ENCODE assay signal across 8 mouse cellular contexts in the genomic region with DNA sequence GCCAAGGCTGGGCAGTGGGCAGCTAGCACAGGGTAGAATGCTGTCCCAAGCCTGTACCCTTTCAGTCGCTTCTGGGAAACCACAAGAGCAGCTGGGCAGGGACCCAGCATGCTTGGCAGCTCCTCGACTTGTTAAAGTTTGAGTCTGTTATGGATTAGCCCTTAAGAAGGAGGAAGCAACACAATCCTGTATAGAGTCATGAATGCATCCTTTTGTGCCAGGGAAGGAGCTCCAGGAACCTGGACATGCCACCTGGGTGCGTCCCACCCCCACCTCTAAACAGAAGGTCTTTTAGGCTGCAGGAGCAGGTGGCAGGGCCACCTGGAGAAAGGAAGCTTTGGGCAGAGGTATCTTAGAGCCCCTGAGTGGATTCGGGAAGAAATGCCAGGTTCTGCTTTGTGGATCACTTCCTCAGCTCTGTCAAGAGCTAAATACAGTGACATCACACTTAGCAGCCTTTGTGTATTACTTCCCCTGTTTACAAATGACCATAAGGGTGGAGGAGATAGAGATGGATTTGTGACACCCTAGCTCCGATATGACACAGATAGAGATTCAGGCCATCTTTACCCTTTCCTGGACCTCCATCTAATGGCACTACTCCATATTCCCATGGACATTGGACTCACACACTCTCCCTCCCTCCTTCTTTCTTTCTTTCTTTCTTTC. TPM values are rescaled to one million over a fixed set of nuclear protein-coding genes. Genes with fewer than 3 reads are reported as not detected.
A peak's percentile ranks its signal among the peaks of the same experiment; 100 is the strongest.
DNase-seq lines count a peak whose midpoint lies in the region; ATAC-seq and TF ChIP-seq lines count a peak whose summit lies in the region.

No protein-coding gene starts in this region.

- no peaks in the 10 kb centered on the region for H3K27me3 ChIP-seq in cerebellum, adult 2 months (ENCODE audit: control insufficient read depth, insufficient read depth, low read length)
- no peaks in the 10 kb centered on the region for H3K27me3 ChIP-seq in forebrain, postnatal 0 days (ENCODE audit: insufficient read depth, low read length)
- H3K27me3 ChIP-seq in limb, embryonic 10.5 days (ENCODE audit: low read depth, poor library complexity, severe bottlenecking): no peaks in the 10 kb centered on the region

- TF ChIP-seq CTCF in cerebellum, adult 2 months (IDR thresholded peaks at IDR 0.05; ENCODE audit: borderline replicate concordance, insufficient read depth, low read depth, low read length): no peak
- TF ChIP-seq CTCF in forebrain, postnatal 0 days (IDR thresholded peaks at IDR 0.05; ENCODE audit: low read depth): no peak
- TF ChIP-seq CTCF in olfactory bulb, adult 2 months (IDR thresholded peaks at IDR 0.05; ENCODE audit: insufficient read depth, low read depth, low read length): no peak

- H3K4me1 ChIP-seq in cerebellum, adult 2 months (ENCODE audit: control insufficient read depth, insufficient read depth, low read length): peaks cover 62% of the 10 kb centered on the region
- peaks cover 26% of the 10 kb centered on the region for H3K4me1 ChIP-seq in forebrain, postnatal 0 days (ENCODE audit: insufficient read depth)
- peaks cover 48% of the 10 kb centered on the region for H3K4me1 ChIP-seq in limb, embryonic 10.5 days
- peaks cover 59% of the 10 kb centered on the region for H3K4me1 ChIP-seq in olfactory bulb, adult 2 months (ENCODE audit: control insufficient read depth, insufficient read depth, low read length)

- 2% methylated on average over 5 of the region's 5 CpGs for WGBS in cerebellum, adult 2 months
- WGBS in forebrain, postnatal 0 days: 59% methylated on average over 5 of the region's 5 CpGs
- 88% methylated on average over 5 of the region's 5 CpGs for WGBS in limb, embryonic 10.5 days
- 37% methylated on average over 5 of the region's 5 CpGs for WGBS in olfactory bulb, adult 2 months

- peak; percentile 50 for ATAC-seq in forebrain, postnatal 0 days

- peak; percentile 49 to 60 for DNase-seq in layer of hippocampus, postnatal 10 days (ENCODE audit: low spot score in 2 of 2)
- no peak for DNase-seq in layer of hippocampus, adult 9-11 months
- DNase-seq in cerebellum, adult 2 months: peak; percentile 56 to 78
- DNase-seq in forebrain, postnatal 0 days: peak; percentile 50
- no peak for DNase-seq in limb, embryonic 10.5 days (ENCODE audit: low spot score)
- DNase-seq in urinary bladder, postnatal 25 days (ENCODE audit: low spot score): no peak
- DNase-seq in left cerebral cortex, adult 8-10 months (ENCODE audit: low spot score in 2 of 2): no peak

- H3K4me3 ChIP-seq in cerebellum, adult 2 months (replicated peaks; ENCODE audit: insufficient read depth, low read depth, low read length): no peak overlapping the region
- H3K4me3 ChIP-seq in forebrain, postnatal 0 days (ENCODE audit: low read depth, low read length): no peak overlapping the region
- H3K4me3 ChIP-seq in limb, embryonic 10.5 days: no peak overlapping the region
- no peak overlapping the region for H3K4me3 ChIP-seq in olfactory bulb, adult 2 months (ENCODE audit: insufficient read depth, low read depth, low read length)

- no peak for TF ChIP-seq POLR2A in cerebellum, adult 2 months (IDR thresholded peaks at IDR 0.05; ENCODE audit: borderline replicate concordance, insufficient read depth, low read length)
- TF ChIP-seq POLR2A in olfactory bulb, adult 2 months (IDR thresholded peaks at IDR 0.05; ENCODE audit: insufficient read depth, low read depth, low read length): no peak

- H3K27ac ChIP-seq in cerebellum, adult 2 months (ENCODE audit: insufficient read depth, low read length): peak overlapping the region; percentile 2; the same call in 1 of the 2 replicates
- H3K27ac ChIP-seq in forebrain, postnatal 0 days (ENCODE audit: low read depth, low read length): 0 out of 2 replicates have a peak overlapping the region, but pooled peaks have one; percentile 29
- peak overlapping the region; percentile 14; the same call in 1 of the 2 replicates for H3K27ac ChIP-seq in limb, embryonic 10.5 days
- H3K27ac ChIP-seq in olfactory bulb, adult 2 months (ENCODE audit: insufficient read depth, low read depth, low read length): peak overlapping the region; percentile 32; the same call in 1 of the 2 replicates

- no peaks in the 10 kb centered on the region for H3K9me3 ChIP-seq in forebrain, postnatal 0 days (ENCODE audit: low read length)
- H3K9me3 ChIP-seq in limb, embryonic 10.5 days (replicated peaks): no peaks in the 10 kb centered on the region

- no peak overlapping the region for H3K9ac ChIP-seq in forebrain, postnatal 0 days

- H3K4me2 ChIP-seq in forebrain, postnatal 0 days (ENCODE audit: low read depth): no peak overlapping the region

- peaks cover 29% of the 10 kb centered on the region for H3K36me3 ChIP-seq in forebrain, postnatal 0 days (ENCODE audit: insufficient read depth)
- peaks cover 95% of the 10 kb centered on the region for H3K36me3 ChIP-seq in limb, embryonic 10.5 days

RNA-seq across cellular contexts. Expression of a gene that starts 6.8 kb away (rescaled TPM):
- total RNA-seq in layer of hippocampus, postnatal 10 days (2021): 100 to 1,000 TPM; 395 to 401 TPM
- 841 and 916 TPM in 2 replicates for polyA plus RNA-seq in cerebellum, adult 2 months (2012; rRNA removed)
- total RNA-seq in forebrain, postnatal 0 days (2014; rRNA removed): 349 and 423 TPM in 2 replicates
- 470 and 473 TPM in 2 replicates for polyA plus RNA-seq in forebrain, postnatal 0 days (2015; fragmentation: Nextera tagmentation; extraction: Ambion mirVana)
- polyA plus RNA-seq in limb, embryonic 10.5 days (2016; fragmentation: Nextera tagmentation; extraction: Ambion mirVana): 267 and 310 TPM in 2 replicates
- polyA plus RNA-seq in olfactory bulb, adult 2 months (2012; ENCODE audit: insufficient read depth, insufficient read length, low replicate concordance, missing spikeins): not detected in 2 replicates
- total RNA-seq in left cerebral cortex, adult 8-10 months (2022): 100 to 1,000 TPM; 406 to 526 (median 451) TPM

RNA-seq across cellular contexts. Expression of a gene that starts 9.7 kb away (rescaled TPM):
- 10 to 100 TPM; 41.9 to 46.0 TPM for total RNA-seq in layer of hippocampus, postnatal 10 days (2021)
- 101 and 106 TPM in 2 replicates for polyA plus RNA-seq in cerebellum, adult 2 months (2012; rRNA removed)
- 71.5 and 86.5 TPM in 2 replicates for total RNA-seq in forebrain, postnatal 0 days (2014; rRNA removed)
- 91.8 and 101 TPM in 2 replicates for polyA plus RNA-seq in forebrain, postnatal 0 days (2015; fragmentation: Nextera tagmentation; extraction: Ambion mirVana)
- 145 and 157 TPM in 2 replicates for polyA plus RNA-seq in limb, embryonic 10.5 days (2016; fragmentation: Nextera tagmentation; extraction: Ambion mirVana)
- polyA plus RNA-seq in olfactory bulb, adult 2 months (2012; ENCODE audit: insufficient read depth, insufficient read length, low replicate concordance, missing spikeins): not detected in 2 replicates
- total RNA-seq in left cerebral cortex, adult 8-10 months (2022): 10 to 100 TPM; 37.0 to 42.1 (median 39.8) TPM

RNA-seq across cellular contexts. Expression of a gene that starts 35.1 kb away (rescaled TPM):
- under 1 TPM; 0.31 to 0.59 TPM for total RNA-seq in layer of hippocampus, postnatal 10 days (2021)
- polyA plus RNA-seq in cerebellum, adult 2 months (2012; rRNA removed): 0.10 and 0.13 TPM in 2 replicates
- total RNA-seq in forebrain, postnatal 0 days (2014; rRNA removed): 1.0 and 1.3 TPM in 2 replicates
- polyA plus RNA-seq in forebrain, postnatal 0 days (2015; fragmentation: Nextera tagmentation; extraction: Ambion mirVana): 1.1 and 1.2 TPM in 2 replicates
- 0.88 and 1.9 TPM in 2 replicates for polyA plus RNA-seq in limb, embryonic 10.5 days (2016; fragmentation: Nextera tagmentation; extraction: Ambion mirVana)
- not detected in 2 replicates for polyA plus RNA-seq in olfactory bulb, adult 2 months (2012; ENCODE audit: insufficient read depth, insufficient read length, low replicate concordance, missing spikeins)
- total RNA-seq in left cerebral cortex, adult 8-10 months (2022): not detected

RNA-seq across cellular contexts. Expression of a gene that starts 46.8 kb away (rescaled TPM):
- 1 to 10 TPM; 1.0 to 2.3 TPM for total RNA-seq in layer of hippocampus, postnatal 10 days (2021)
- polyA plus RNA-seq in cerebellum, adult 2 months (2012; rRNA removed): 0.54 and 1.6 TPM in 2 replicates
- total RNA-seq in forebrain, postnatal 0 days (2014; rRNA removed): 0.77 and 1.00 TPM in 2 replicates
- polyA plus RNA-seq in forebrain, postnatal 0 days (2015; fragmentation: Nextera tagmentation; extraction: Ambion mirVana): 1.1 and 2.0 TPM in 2 replicates
- 0.94 and 1.0 TPM in 2 replicates for polyA plus RNA-seq in limb, embryonic 10.5 days (2016; fragmentation: Nextera tagmentation; extraction: Ambion mirVana)
- polyA plus RNA-seq in olfactory bulb, adult 2 months (2012; ENCODE audit: insufficient read depth, insufficient read length, low replicate concordance, missing spikeins): not detected in 2 replicates
- total RNA-seq in left cerebral cortex, adult 8-10 months (2022): 1 to 10 TPM in 2 of 4 experiments, under 1 TPM in 2; 0.21 to 1.1 (median 0.86) TPM

RNA-seq across cellular contexts. Expression of a gene that starts 54.5 kb away (rescaled TPM):
- not detected for total RNA-seq in layer of hippocampus, postnatal 10 days (2021)
- 0.25 and 0.32 TPM in 2 replicates for polyA plus RNA-seq in cerebellum, adult 2 months (2012; rRNA removed)
- total RNA-seq in forebrain, postnatal 0 days (2014; rRNA removed): 1.4 TPM in 1 of 2 replicates, not detected in the other
- polyA plus RNA-seq in forebrain, postnatal 0 days (2015; fragmentation: Nextera tagmentation; extraction: Ambion mirVana): 0.53 and 0.56 TPM in 2 replicates
- 5.5 TPM in 2 replicates for polyA plus RNA-seq in limb, embryonic 10.5 days (2016; fragmentation: Nextera tagmentation; extraction: Ambion mirVana)
- polyA plus RNA-seq in olfactory bulb, adult 2 months (2012; ENCODE audit: insufficient read depth, insufficient read length, low replicate concordance, missing spikeins): not detected in 2 replicates
- total RNA-seq in left cerebral cortex, adult 8-10 months (2022): under 1 TPM; 0.18 to 0.44 (median 0.29) TPM

Comparison
In these comparisons a context has a peak if more than half of its experiments do, and no peak if none do; other contexts are left out.
1. DNase-seq: peak in layer of hippocampus, postnatal 10 days (2 of 2), cerebellum, adult 2 months (2 of 2) and forebrain, postnatal 0 days (single experiment); none in layer of hippocampus, adult 9-11 months (single experiment), limb, embryonic 10.5 days (single experiment), urinary bladder, postnatal 25 days (single experiment) and left cerebral cortex, adult 8-10 months (0 of 2).
2. RNA of a gene that starts 6.8 kb away (polyA plus RNA-seq): 841 to 916 TPM in cerebellum, adult 2 months, 470 to 473 TPM in forebrain, postnatal 0 days and 267 to 310 TPM in limb, embryonic 10.5 days; not detected in olfactory bulb, adult 2 months; every median in the first group is over 100 times any median in the second.
3. Peak in every context shown above with its lines, with median percentiles within 50 percentile points of each other: H3K27ac ChIP-seq.